Mouse (Mus musculus): ENCODE measurements around the gene Tfcp2. TPM values are rescaled to one million over a fixed set of nuclear protein-coding genes. Genes with fewer than 3 reads are reported as not detected.

Tfcp2 gene
- polyA plus RNA-seq, 1 experiment from 2014 or later, result 35.9 TPM

- ATAC-seq (ENCODE audit: low FRiP score, low read depth), result no peak
- Histone ChIP-seq H3K27me3 (no peaks in the 10 kb centered on the region), H3K9ac (no peak overlapping the region), H3K27ac (replicated peaks) (no peak overlapping the region), H3K36me3 (peaks cover 52% of the 10 kb centered on the region), H3K4me2 (no peak overlapping the region), H3K4me1 (replicated peaks) (peaks cover 13% of the 10 kb centered on the region), H3K9me3 (no peaks in the 10 kb centered on the region), H3K4me3 (no peak overlapping the region)
- WGBS, result 76% methylated on average over 7 of the region's 7 CpGs
Observed at GRCm38 (mm10) chr15:100473926-100474503, 77.8 kb downstream of the Tfcp2 start.

- WGBS, result 65% methylated on average over 10 of the region's 10 CpGs
- no peaks in the 10 kb centered on the region for H3K9me3 ChIP-seq
- ATAC-seq (ENCODE audit: low FRiP score, low read depth), result no peak
- H3K4me3 ChIP-seq, result peak overlapping the region; percentile 66
- H3K27ac ChIP-seq (replicated peaks), result no peak overlapping the region
- H3K27me3 ChIP-seq, result no peaks in the 10 kb centered on the region
- H3K4me1 ChIP-seq (replicated peaks), result peaks cover 28% of the 10 kb centered on the region
- H3K36me3 ChIP-seq, result peaks cover 16% of the 10 kb centered on the region
- peak overlapping the region; percentile 74 for H3K4me2 ChIP-seq
- H3K9ac ChIP-seq, result peak overlapping the region; percentile 81; the same call in 1 of the 2 replicates
Observed at GRCm38 (mm10) chr15:100470037-100470436, 81.8 kb downstream of the Tfcp2 start.

GRCm38 (mm10) chr15:100469189-100469545 lies 82.6 kb downstream of the Tfcp2 start:
- Histone ChIP-seq H3K27me3 (no peaks in the 10 kb centered on the region), H3K4me3 (peak overlapping the region; percentile 66), H3K9ac (peak overlapping the region; percentile 81), H3K9me3 (no peaks in the 10 kb centered on the region), H3K4me1 (replicated peaks) (peaks cover 28% of the 10 kb centered on the region), H3K4me2 (peak overlapping the region; percentile 74), H3K36me3 (peaks cover 10% of the 10 kb centered on the region; the same call in 1 of the 2 replicates), H3K27ac (replicated peaks) (peak overlapping the region; percentile 86)
- 0% methylated on average over 19 of the region's 19 CpGs for WGBS
- peak; percentile 62 for ATAC-seq (ENCODE audit: low FRiP score, low read depth)

- peak within 1 kb of the TSS; percentile 66 for H3K4me3 ChIP-seq
- no peaks in the 10 kb centered on the region for H3K27me3 ChIP-seq
- peak within 1 kb of the TSS; percentile 86 for H3K27ac ChIP-seq (replicated peaks)
- H3K9ac ChIP-seq, result peak within 1 kb of the TSS; percentile 81
- peak; percentile 93 for ATAC-seq (ENCODE audit: low FRiP score, low read depth)
- H3K4me2 ChIP-seq, result peak within 1 kb of the TSS; percentile 74
- WGBS, result 2% methylated on average over 71 of the region's 84 CpGs
- peaks cover 8% of the 10 kb centered on the region; the same call in 1 of the 2 replicates for H3K36me3 ChIP-seq
- peaks cover 28% of the 10 kb centered on the region for H3K4me1 ChIP-seq (replicated peaks)
- H3K9me3 ChIP-seq, result no peaks in the 10 kb centered on the region
Observed at GRCm38 (mm10) chr15:100468295-100469188, 83.3 kb downstream of the Tfcp2 start, which contains the start of gene Letmd1. Letmd1 (plus strand) TSS chr15:100469023.

GRCm38 (mm10) chr15:100467738-100468137 lies 84.1 kb downstream of the Tfcp2 start:
- H3K9me3 ChIP-seq, result no peaks in the 10 kb centered on the region
- H3K27ac ChIP-seq (replicated peaks), result no peak overlapping the region
- H3K4me1 ChIP-seq (replicated peaks), result peaks cover 28% of the 10 kb centered on the region
- H3K4me2 ChIP-seq, result peak overlapping the region; percentile 74
- no peaks in the 10 kb centered on the region for H3K27me3 ChIP-seq
- no peak for ATAC-seq (ENCODE audit: low FRiP score, low read depth)
- peak overlapping the region; percentile 66 for H3K4me3 ChIP-seq
- 0 out of 2 replicates have a peak, but pooled peaks cover 4% of the 10 kb centered on the region for H3K36me3 ChIP-seq
- WGBS, result 40% methylated on average over 8 of the region's 8 CpGs
- H3K9ac ChIP-seq, result peak overlapping the region; percentile 31; the same call in 1 of the 2 replicates

- no peak overlapping the region for H3K4me2 ChIP-seq
- no peak for ATAC-seq (ENCODE audit: low FRiP score, low read depth)
- peaks cover 25% of the 10 kb centered on the region for H3K4me1 ChIP-seq (replicated peaks)
- no peaks in the 10 kb centered on the region for H3K27me3 ChIP-seq
- no peak overlapping the region for H3K4me3 ChIP-seq
- H3K9me3 ChIP-seq, result no peaks in the 10 kb centered on the region
- no peak overlapping the region for H3K27ac ChIP-seq (replicated peaks)
- WGBS, result 77% methylated on average over 2 of the region's 2 CpGs
- no peaks in the 10 kb centered on the region for H3K36me3 ChIP-seq
- H3K9ac ChIP-seq, result no peak overlapping the region
Observed at GRCm38 (mm10) chr15:100465432-100465831, 86.4 kb downstream of the Tfcp2 start.

- H3K27me3 ChIP-seq, result no peaks in the 10 kb centered on the region
- 32% methylated on average over 6 of the region's 6 CpGs for WGBS
- no peak overlapping the region for H3K4me2 ChIP-seq
- H3K36me3 ChIP-seq, result no peaks in the 10 kb centered on the region
- ATAC-seq (ENCODE audit: low FRiP score, low read depth), result no peak
- no peak overlapping the region for H3K9ac ChIP-seq
- no peak overlapping the region for H3K4me3 ChIP-seq
- H3K27ac ChIP-seq (replicated peaks), result no peak overlapping the region
- H3K9me3 ChIP-seq, result no peaks in the 10 kb centered on the region
- H3K4me1 ChIP-seq (replicated peaks), result peaks cover 15% of the 10 kb centered on the region
Observed at GRCm38 (mm10) chr15:100463712-100464111, 88.1 kb downstream of the Tfcp2 start.

GRCm38 (mm10) chr15:100462086-100462485 lies 89.7 kb downstream of the Tfcp2 start:
- Histone ChIP-seq H3K27ac (replicated peaks) (no peak overlapping the region), H3K27me3 (no peaks in the 10 kb centered on the region), H3K4me2 (no peak overlapping the region), H3K9ac (no peak overlapping the region), H3K4me1 (replicated peaks) (peaks cover 8% of the 10 kb centered on the region), H3K36me3 (no peaks in the 10 kb centered on the region), H3K4me3 (no peak overlapping the region), H3K9me3 (no peaks in the 10 kb centered on the region)
- ATAC-seq (ENCODE audit: low FRiP score, low read depth), result no peak
- 67% methylated on average over 5 of the region's 5 CpGs for WGBS

GRCm38 (mm10) chr15:100461646-100462045 lies 90.2 kb downstream of the Tfcp2 start:
- Histone ChIP-seq H3K27ac (replicated peaks) (no peak overlapping the region), H3K9me3 (no peaks in the 10 kb centered on the region), H3K9ac (no peak overlapping the region), H3K4me1 (replicated peaks) (peaks cover 5% of the 10 kb centered on the region), H3K4me2 (no peak overlapping the region), H3K4me3 (no peak overlapping the region), H3K36me3 (no peaks in the 10 kb centered on the region), H3K27me3 (no peaks in the 10 kb centered on the region)
- 69% methylated on average over 9 of the region's 9 CpGs for WGBS
- no peak for ATAC-seq (ENCODE audit: low FRiP score, low read depth)

GRCm38 (mm10) chr15:100460942-100461341 lies 90.9 kb downstream of the Tfcp2 start:
- WGBS, result 14% methylated on average over 12 of the region's 12 CpGs
- no peak overlapping the region for H3K27ac ChIP-seq (replicated peaks)
- H3K4me2 ChIP-seq, result peak overlapping the region; percentile 16; the same call in 1 of the 2 replicates
- H3K4me1 ChIP-seq (replicated peaks), result no peaks in the 10 kb centered on the region; the same call in 1 of the 2 replicates
- no peaks in the 10 kb centered on the region for H3K27me3 ChIP-seq
- H3K4me3 ChIP-seq, result no peak overlapping the region
- H3K9ac ChIP-seq, result no peak overlapping the region
- ATAC-seq (ENCODE audit: low FRiP score, low read depth), result no peak
- H3K9me3 ChIP-seq, result no peaks in the 10 kb centered on the region
- no peaks in the 10 kb centered on the region for H3K36me3 ChIP-seq

GRCm38 (mm10) chr15:100458055-100458454 lies 93.8 kb downstream of the Tfcp2 start:
- no peak for ATAC-seq (ENCODE audit: low FRiP score, low read depth)
- H3K4me1 ChIP-seq (replicated peaks), result no peaks in the 10 kb centered on the region; the same call in 1 of the 2 replicates

GRCm38 (mm10) chr15:100457340-100457739 lies 94.5 kb downstream of the Tfcp2 start:
- WGBS, result 8% methylated on average over 17 of the region's 17 CpGs
- peak overlapping the region; percentile 26 for H3K4me2 ChIP-seq
- no peaks in the 10 kb centered on the region for H3K36me3 ChIP-seq
- no peak overlapping the region for H3K9ac ChIP-seq
- H3K27ac ChIP-seq (replicated peaks), result no peak overlapping the region
- H3K4me3 ChIP-seq, result no peak overlapping the region
- ATAC-seq (ENCODE audit: low FRiP score, low read depth), result no peak
- no peaks in the 10 kb centered on the region for H3K9me3 ChIP-seq
- H3K4me1 ChIP-seq (replicated peaks), result no peaks in the 10 kb centered on the region; the same call in 1 of the 2 replicates
- H3K27me3 ChIP-seq, result no peaks in the 10 kb centered on the region

More at GRCm38 (mm10) chr15:100458055-100458454, 93.8 kb downstream of the Tfcp2 start:
- no peak overlapping the region for H3K4me3 ChIP-seq
- WGBS, result 49% methylated on average over 10 of the region's 10 CpGs
- no peak overlapping the region for H3K9ac ChIP-seq
- no peak overlapping the region for H3K27ac ChIP-seq (replicated peaks)
- H3K9me3 ChIP-seq, result no peaks in the 10 kb centered on the region
- no peak overlapping the region for H3K4me2 ChIP-seq
- no peaks in the 10 kb centered on the region for H3K27me3 ChIP-seq
- H3K36me3 ChIP-seq, result no peaks in the 10 kb centered on the region

All from hindbrain, embryonic 15.5 days (tissue).